Mouse (Mus musculus): ENCODE data around the gene Gpr108.
A peak's percentile ranks its signal among the peaks of the same experiment; 100 is the strongest.

GRCm38 (mm10) chr17:57219167-57219883 lies 28.9 kb downstream of the Gpr108 start:
- TF ChIP-seq CTCF (conservative IDR thresholded peaks at IDR 0.05; ENCODE audit: low read length) (peak; percentile 47), NANOG (IDR thresholded peaks at IDR 0.05; ENCODE audit: borderline replicate concordance, low read length) (no peak)

Data from E14TG2a.4 (cell line).